Mouse (Mus musculus) myocyte (in vitro differentiated cells): ENCODE measurements at regions not wholly inside any gene's neighbourhood (a gene's known extent, or its start where the extent isn't known, plus 50 kb on each side); places are given as distances from the start of the nearest gene placed in this dataset.
A peak's percentile ranks its signal among the peaks of the same experiment; 100 is the strongest.

Experiments used
- H3K27me3 ChIP-seq: one replicate; pipeline ENCODE4 v1.6.1; 2011; ENCODE audit not compliant: control insufficient read depth, insufficient read depth, insufficient read length
- H3K36me3 ChIP-seq: one replicate; pipeline ENCODE4 v1.6.1; 2011; ENCODE audit not compliant: control insufficient read depth, insufficient read depth
- H3K4me2 ChIP-seq: one replicate; pipeline ENCODE4 v1.6.1; 2011; ENCODE audit warnings: low read depth, control low read depth
- H3K4me3 ChIP-seq: one replicate; pipeline ENCODE4 v1.5.1; 2011; ENCODE audit warnings: mild to moderate bottlenecking, control low read depth, moderate library complexity
- H3K79me2 ChIP-seq: one replicate; pipeline ENCODE4 v1.6.1; 2011; ENCODE audit not compliant: control insufficient read depth, insufficient read depth
- H3ac ChIP-seq: one replicate; pipeline ENCODE4 v1.6.1; 2011; ENCODE audit not compliant: control insufficient read depth, insufficient read length
- CEBPB ChIP-seq: IDR thresholded peaks from 2 replicates; pipeline ENCODE4 v1.6.1; 2011; ENCODE audit warnings: mild to moderate bottlenecking, moderate library complexity; ENCODE audit not compliant: poor library complexity, insufficient read depth, severe bottlenecking
- E2F4 ChIP-seq: IDR thresholded peaks from one replicate; pipeline ENCODE4 v1.6.1; 2011; ENCODE audit warnings: mild to moderate bottlenecking, control low read depth, moderate library complexity; ENCODE audit not compliant: insufficient read depth
- MAX ChIP-seq: IDR thresholded peaks from one replicate; pipeline ENCODE4 v1.6.1; 2011; ENCODE audit warnings: low read depth, mild to moderate bottlenecking, control low read depth
- MYOD1 ChIP-seq, 3 experiments: IDR thresholded peaks; one replicate each; pipeline ENCODE4 v1.6.1; 2011; ENCODE audit warnings: control low read depth in 2 of 3, low read depth in 2 of 3, mild to moderate bottlenecking in 2 of 3, moderate library complexity in 1 of 3; ENCODE audit not compliant: insufficient read length in 2 of 3, control insufficient read depth in 1 of 3
- MYOG ChIP-seq, 3 experiments: IDR thresholded peaks; one replicate each; pipeline ENCODE4 v1.6.1; 2011; ENCODE audit warnings: control low read depth in 2 of 3, low read depth in 2 of 3, mild to moderate bottlenecking in 2 of 3; ENCODE audit not compliant: insufficient read length in 2 of 3, control insufficient read depth in 1 of 3, insufficient read depth in 1 of 3
- POLR2A ChIP-seq: IDR thresholded peaks from one replicate; pipeline ENCODE4 v1.6.1; 2011; ENCODE audit warnings: low read depth, mild to moderate bottlenecking, control low read depth, moderate library complexity; ENCODE audit not compliant: insufficient read length
- POLR2AphosphoS2 ChIP-seq: IDR thresholded peaks from one replicate; pipeline ENCODE4 v1.6.1; 2011; ENCODE audit warnings: low read depth, control low read depth; ENCODE audit not compliant: insufficient read length
- REST ChIP-seq: IDR thresholded peaks from one replicate; pipeline ENCODE4 v1.6.1; 2011; ENCODE audit warnings: mild to moderate bottlenecking, control low read depth, moderate library complexity; ENCODE audit not compliant: insufficient read depth, insufficient read length
- SRF ChIP-seq: IDR thresholded peaks from one replicate; pipeline ENCODE4 v1.6.1; 2011; ENCODE audit warnings: low read depth; ENCODE audit not compliant: control insufficient read depth, insufficient read length
- TCF12 ChIP-seq: IDR thresholded peaks from one replicate; pipeline ENCODE4 v1.6.1; 2011; ENCODE audit warnings: mild to moderate bottlenecking, control low read depth; ENCODE audit not compliant: poor library complexity, insufficient read depth, severe bottlenecking
- TCF3 ChIP-seq: IDR thresholded peaks from one replicate; pipeline ENCODE4 v1.6.1; 2011; ENCODE audit warnings: low read depth, control low read depth; ENCODE audit not compliant: insufficient read length
- USF1 ChIP-seq: IDR thresholded peaks from one replicate; pipeline ENCODE4 v1.6.1; 2011; ENCODE audit warnings: low read depth, mild to moderate bottlenecking, control low read depth, moderate library complexity

DNA sequence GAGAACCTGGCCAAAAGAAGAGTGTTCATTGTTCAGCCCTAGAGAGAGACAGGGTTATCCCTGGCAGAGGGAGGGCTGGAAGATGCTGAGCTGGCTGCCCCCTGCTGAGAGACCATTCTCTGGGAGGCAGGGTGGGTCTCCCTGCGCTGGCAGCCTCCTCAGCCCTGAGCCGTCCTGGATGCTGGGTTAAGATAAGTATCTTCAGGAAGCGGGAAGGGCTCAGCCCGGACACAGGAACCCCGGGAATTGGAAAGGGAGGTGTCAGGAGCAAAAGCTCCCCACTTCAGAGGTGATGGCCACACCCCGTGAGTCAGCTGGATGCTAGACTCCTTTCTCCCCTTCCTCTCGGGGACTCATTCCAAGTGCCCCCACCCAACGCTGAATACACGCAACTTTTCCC is 68.9 kb downstream of the Gm5294 start:
- no peak overlapping the region for H3K4me2 ChIP-seq

GRCm38 (mm10) chr5:138889760-138890159 is 69.9 kb downstream of the Gm5294 start:
- peaks cover 8% of the 10 kb centered on the region for H3K27me3 ChIP-seq
- H3K4me2 ChIP-seq: no peak overlapping the region
- H3ac ChIP-seq: no peak overlapping the region
- no peaks in the 10 kb centered on the region for H3K36me3 ChIP-seq
- H3K4me3 ChIP-seq: no peak overlapping the region
- peak in 2 of 3 experiments; percentile 16 to 70 for TF ChIP-seq MYOD1 (IDR thresholded peaks at IDR 0.05; ENCODE audit: control insufficient read depth in 1 of 3, insufficient read length in 2 of 3, low read depth in 2 of 3)
- TF ChIP-seq TCF12: no peak
- no peak for TF ChIP-seq E2F4
- peak in 2 of 3 experiments; percentile 8 to 66 for TF ChIP-seq MYOG (IDR thresholded peaks at IDR 0.05; ENCODE audit: control insufficient read depth in 1 of 3, insufficient read depth in 1 of 3, insufficient read length in 2 of 3, low read depth in 2 of 3)
- TF ChIP-seq CEBPB: no peak
- no peaks in the 10 kb centered on the region for H3K79me2 ChIP-seq

More for the DNA sequence above, 68.9 kb downstream of the Gm5294 start:
- Histone ChIP-seq H3K36me3 (no peaks in the 10 kb centered on the region), H3ac (no peak overlapping the region), H3K4me3 (no peak overlapping the region), H3K27me3 (peaks cover 1% of the 10 kb centered on the region), H3K79me2 (no peaks in the 10 kb centered on the region)
- TF ChIP-seq MAX (no peak), E2F4 (no peak), USF1 (no peak)

GRCm38 (mm10) chr5:138894496-138894895 is 74.6 kb downstream of the Gm5294 start:
- no peak overlapping the region for H3ac ChIP-seq
- no peak overlapping the region for H3K4me3 ChIP-seq
- peaks cover 13% of the 10 kb centered on the region for H3K27me3 ChIP-seq
- no peaks in the 10 kb centered on the region for H3K79me2 ChIP-seq
- H3K4me2 ChIP-seq: no peak overlapping the region
- H3K36me3 ChIP-seq: no peaks in the 10 kb centered on the region
- TF ChIP-seq POLR2AphosphoS2: no peak
- no peak for TF ChIP-seq MYOG (IDR thresholded peaks at IDR 0.05; ENCODE audit: control insufficient read depth in 1 of 3, insufficient read depth in 1 of 3, insufficient read length in 2 of 3, low read depth in 2 of 3)
- no peak for TF ChIP-seq USF1
- no peak for TF ChIP-seq MYOD1 (IDR thresholded peaks at IDR 0.05; ENCODE audit: control insufficient read depth in 1 of 3, insufficient read length in 2 of 3, low read depth in 2 of 3)
- TF ChIP-seq POLR2A: no peak
- TF ChIP-seq E2F4: no peak
- no peak for TF ChIP-seq TCF3
- no peak for TF ChIP-seq CEBPB
- TF ChIP-seq REST: no peak
- TF ChIP-seq TCF12: no peak

DNA sequence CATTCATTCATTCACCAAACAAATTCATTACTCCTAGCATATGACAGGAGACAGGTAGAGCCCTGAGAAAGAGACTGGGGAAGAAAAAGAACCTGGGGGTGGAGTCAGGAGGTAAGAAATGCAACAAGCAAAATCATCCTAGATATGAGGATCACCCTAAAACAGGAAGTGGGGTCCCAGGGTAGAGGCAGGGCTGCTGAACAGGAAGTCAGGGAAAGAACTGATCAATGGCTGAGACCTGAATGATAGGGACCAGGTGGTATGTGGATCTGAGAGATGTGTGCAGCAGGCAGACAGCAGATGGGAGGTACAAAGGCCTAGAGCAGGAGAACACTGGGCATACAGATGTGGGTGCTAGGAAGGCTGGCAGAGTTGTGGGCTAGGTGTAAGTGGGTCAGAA is 77.4 kb downstream of the Gm5294 start:
- no peak overlapping the region for H3K4me2 ChIP-seq
- H3K27me3 ChIP-seq: peaks cover 13% of the 10 kb centered on the region
- TF ChIP-seq TCF3 (no peak), E2F4 (no peak), SRF (no peak), CEBPB (no peak), MYOD1 (IDR thresholded peaks at IDR 0.05; ENCODE audit: control insufficient read depth in 1 of 3, insufficient read length in 2 of 3, low read depth in 2 of 3) (no peak), POLR2AphosphoS2 (no peak), USF1 (no peak), REST (no peak), MAX (no peak), POLR2A (no peak), TCF12 (no peak)
- no peak overlapping the region for H3ac ChIP-seq
- H3K4me3 ChIP-seq: no peak overlapping the region
- H3K79me2 ChIP-seq: no peaks in the 10 kb centered on the region
- no peaks in the 10 kb centered on the region for H3K36me3 ChIP-seq

DNA sequence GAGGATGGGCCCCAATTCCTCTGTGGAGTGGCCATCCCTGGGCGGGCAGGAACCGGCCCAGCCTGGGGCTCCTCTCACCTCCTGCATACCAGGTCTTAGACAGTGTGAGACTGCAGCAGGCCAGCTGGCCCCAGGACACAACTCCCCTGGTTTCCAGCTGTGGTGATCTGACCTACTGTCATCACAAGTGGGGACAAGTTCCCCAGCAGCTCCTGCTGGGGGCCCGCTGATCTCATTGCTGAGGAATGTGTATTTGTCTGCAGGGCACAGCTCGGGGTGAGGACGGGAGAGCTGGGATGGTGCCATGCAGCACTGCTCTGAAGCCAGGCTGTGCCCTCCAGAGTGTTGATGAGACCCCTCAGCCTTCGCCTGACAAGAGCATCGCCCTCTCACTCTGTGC is 78.6 kb downstream of the Gm5294 start:
- Histone ChIP-seq H3K36me3 (no peaks in the 10 kb centered on the region), H3K4me3 (no peak overlapping the region), H3K79me2 (no peaks in the 10 kb centered on the region), H3K4me2 (no peak overlapping the region), H3K27me3 (peaks cover 13% of the 10 kb centered on the region), H3ac (no peak overlapping the region)
- TF ChIP-seq CEBPB: no peak
- TF ChIP-seq MYOD1 (IDR thresholded peaks at IDR 0.05; ENCODE audit: control insufficient read depth in 1 of 3, insufficient read length in 2 of 3, low read depth in 2 of 3): no peak
- no peak for TF ChIP-seq REST
- no peak for TF ChIP-seq MYOG (IDR thresholded peaks at IDR 0.05; ENCODE audit: control insufficient read depth in 1 of 3, insufficient read depth in 1 of 3, insufficient read length in 2 of 3, low read depth in 2 of 3)
- TF ChIP-seq E2F4: no peak
- TF ChIP-seq POLR2A: no peak
- TF ChIP-seq MAX: no peak
- no peak for TF ChIP-seq TCF3
- no peak for TF ChIP-seq SRF
- TF ChIP-seq USF1: no peak
